Mouse (Mus musculus) myocyte (in vitro differentiated cells): Measurements from ENCODE around the gene Erg. TPM values are rescaled to one million over a fixed set of nuclear protein-coding genes. Genes with fewer than 3 reads are reported as not detected.

Source experiments
- H3K27me3 ChIP-seq: one replicate; pipeline ENCODE4 v1.6.1; 2011; ENCODE audit not compliant: control insufficient read depth, insufficient read depth, insufficient read length
- H3K36me3 ChIP-seq: one replicate; pipeline ENCODE4 v1.6.1; 2011; ENCODE audit not compliant: control insufficient read depth, insufficient read depth
- H3K4me2 ChIP-seq: one replicate; pipeline ENCODE4 v1.6.1; 2011; ENCODE audit warnings: low read depth, control low read depth
- H3K4me3 ChIP-seq: one replicate; pipeline ENCODE4 v1.5.1; 2011; ENCODE audit warnings: mild to moderate bottlenecking, control low read depth, moderate library complexity
- H3K79me2 ChIP-seq: one replicate; pipeline ENCODE4 v1.6.1; 2011; ENCODE audit not compliant: control insufficient read depth, insufficient read depth
- H3ac ChIP-seq: one replicate; pipeline ENCODE4 v1.6.1; 2011; ENCODE audit not compliant: control insufficient read depth, insufficient read length
- CEBPB ChIP-seq: IDR thresholded peaks from 2 replicates; pipeline ENCODE4 v1.6.1; 2011; ENCODE audit warnings: mild to moderate bottlenecking, moderate library complexity; ENCODE audit not compliant: poor library complexity, insufficient read depth, severe bottlenecking
- E2F4 ChIP-seq: IDR thresholded peaks from one replicate; pipeline ENCODE4 v1.6.1; 2011; ENCODE audit warnings: mild to moderate bottlenecking, control low read depth, moderate library complexity; ENCODE audit not compliant: insufficient read depth
- MAX ChIP-seq: IDR thresholded peaks from one replicate; pipeline ENCODE4 v1.6.1; 2011; ENCODE audit warnings: low read depth, mild to moderate bottlenecking, control low read depth
- MYOD1 ChIP-seq, 3 experiments: IDR thresholded peaks; one replicate each; pipeline ENCODE4 v1.6.1; 2011; ENCODE audit warnings: control low read depth in 2 of 3, low read depth in 2 of 3, mild to moderate bottlenecking in 2 of 3, moderate library complexity in 1 of 3; ENCODE audit not compliant: insufficient read length in 2 of 3, control insufficient read depth in 1 of 3
- MYOG ChIP-seq, 3 experiments: IDR thresholded peaks; one replicate each; pipeline ENCODE4 v1.6.1; 2011; ENCODE audit warnings: control low read depth in 2 of 3, low read depth in 2 of 3, mild to moderate bottlenecking in 2 of 3; ENCODE audit not compliant: insufficient read length in 2 of 3, control insufficient read depth in 1 of 3, insufficient read depth in 1 of 3
- POLR2A ChIP-seq: IDR thresholded peaks from one replicate; pipeline ENCODE4 v1.6.1; 2011; ENCODE audit warnings: low read depth, mild to moderate bottlenecking, control low read depth, moderate library complexity; ENCODE audit not compliant: insufficient read length
- POLR2AphosphoS2 ChIP-seq: IDR thresholded peaks from one replicate; pipeline ENCODE4 v1.6.1; 2011; ENCODE audit warnings: low read depth, control low read depth; ENCODE audit not compliant: insufficient read length
- REST ChIP-seq: IDR thresholded peaks from one replicate; pipeline ENCODE4 v1.6.1; 2011; ENCODE audit warnings: mild to moderate bottlenecking, control low read depth, moderate library complexity; ENCODE audit not compliant: insufficient read depth, insufficient read length
- SRF ChIP-seq: IDR thresholded peaks from one replicate; pipeline ENCODE4 v1.6.1; 2011; ENCODE audit warnings: low read depth; ENCODE audit not compliant: control insufficient read depth, insufficient read length
- TCF12 ChIP-seq: IDR thresholded peaks from one replicate; pipeline ENCODE4 v1.6.1; 2011; ENCODE audit warnings: mild to moderate bottlenecking, control low read depth; ENCODE audit not compliant: poor library complexity, insufficient read depth, severe bottlenecking
- TCF3 ChIP-seq: IDR thresholded peaks from one replicate; pipeline ENCODE4 v1.6.1; 2011; ENCODE audit warnings: low read depth, control low read depth; ENCODE audit not compliant: insufficient read length
- USF1 ChIP-seq: IDR thresholded peaks from one replicate; pipeline ENCODE4 v1.6.1; 2011; ENCODE audit warnings: low read depth, mild to moderate bottlenecking, control low read depth, moderate library complexity
- polyA plus RNA-seq: library from polyadenylated mRNA; unstranded; fragments of >200 nt; fragmentation: generic; extraction: Trizol; gene quantifications from one replicate; pipeline ENCODE4 v1.2.1, GENCODE M21; 2012; ENCODE audit warnings: missing spikeins

Erg gene
- polyA plus RNA-seq, 1 experiment: 0.04 TPM

- H3ac ChIP-seq: no peak overlapping the region
- H3K27me3 ChIP-seq: peaks cover 60% of the 10 kb centered on the region
- no peaks in the 10 kb centered on the region for H3K36me3 ChIP-seq
- H3K79me2 ChIP-seq: no peaks in the 10 kb centered on the region
- H3K4me2 ChIP-seq: no peak overlapping the region
- TF ChIP-seq CEBPB (no peak), TCF3 (no peak), MAX (no peak), POLR2AphosphoS2 (no peak), MYOD1 (IDR thresholded peaks at IDR 0.05; ENCODE audit: control insufficient read depth in 1 of 3, insufficient read length in 2 of 3, low read depth in 2 of 3) (no peak), USF1 (no peak)
- H3K4me3 ChIP-seq: no peak overlapping the region
Measured at GRCm38 (mm10) chr16:95457006-95457405, 129.4 kb downstream of the Erg start.

GRCm38 (mm10) chr16:95455896-95456295 lies 130.5 kb downstream of the Erg start:
- no peak overlapping the region for H3K4me3 ChIP-seq

GRCm38 (mm10) chr16:95455461-95455860 lies 130.9 kb downstream of the Erg start:
- Histone ChIP-seq H3K4me2 (no peak overlapping the region), H3K27me3 (peaks cover 55% of the 10 kb centered on the region), H3K79me2 (no peaks in the 10 kb centered on the region), H3K36me3 (no peaks in the 10 kb centered on the region), H3K4me3 (no peak overlapping the region), H3ac (no peak overlapping the region)
- TF ChIP-seq MYOG (IDR thresholded peaks at IDR 0.05; ENCODE audit: control insufficient read depth in 1 of 3, insufficient read depth in 1 of 3, insufficient read length in 2 of 3, low read depth in 2 of 3): no peak
- TF ChIP-seq SRF: no peak
- no peak for TF ChIP-seq TCF12
- no peak for TF ChIP-seq USF1
- no peak for TF ChIP-seq MYOD1 (IDR thresholded peaks at IDR 0.05; ENCODE audit: control insufficient read depth in 1 of 3, insufficient read length in 2 of 3, low read depth in 2 of 3)
- TF ChIP-seq POLR2A: no peak
- no peak for TF ChIP-seq POLR2AphosphoS2
- no peak for TF ChIP-seq TCF3
- no peak for TF ChIP-seq E2F4
- no peak for TF ChIP-seq CEBPB
- no peak for TF ChIP-seq REST
- no peak for TF ChIP-seq MAX

More at GRCm38 (mm10) chr16:95455896-95456295, 130.5 kb downstream of the Erg start:
- Histone ChIP-seq H3K36me3 (no peaks in the 10 kb centered on the region), H3K79me2 (no peaks in the 10 kb centered on the region), H3ac (no peak overlapping the region), H3K4me2 (no peak overlapping the region), H3K27me3 (peaks cover 57% of the 10 kb centered on the region)
- TF ChIP-seq SRF (no peak), MYOD1 (IDR thresholded peaks at IDR 0.05; ENCODE audit: control insufficient read depth in 1 of 3, insufficient read length in 2 of 3, low read depth in 2 of 3) (no peak), POLR2AphosphoS2 (no peak), MAX (no peak), REST (no peak), MYOG (IDR thresholded peaks at IDR 0.05; ENCODE audit: control insufficient read depth in 1 of 3, insufficient read depth in 1 of 3, insufficient read length in 2 of 3, low read depth in 2 of 3) (no peak), CEBPB (no peak), TCF3 (no peak), POLR2A (no peak), TCF12 (no peak), USF1 (no peak), E2F4 (no peak)

GRCm38 (mm10) chr16:95452411-95452810 lies 134.0 kb downstream of the Erg start:
- no peak overlapping the region for H3K4me2 ChIP-seq

GRCm38 (mm10) chr16:95449361-95449725 lies 137.1 kb downstream of the Erg start:
- Histone ChIP-seq H3K36me3 (no peaks in the 10 kb centered on the region), H3K4me3 (no peak overlapping the region), H3K79me2 (no peaks in the 10 kb centered on the region), H3K4me2 (no peak overlapping the region), H3K27me3 (peaks cover 18% of the 10 kb centered on the region), H3ac (no peak overlapping the region)
- TF ChIP-seq USF1 (no peak), SRF (no peak), CEBPB (no peak), REST (no peak), MYOD1 (IDR thresholded peaks at IDR 0.05; ENCODE audit: control insufficient read depth in 1 of 3, insufficient read length in 2 of 3, low read depth in 2 of 3) (no peak), POLR2A (no peak), MYOG (IDR thresholded peaks at IDR 0.05; ENCODE audit: control insufficient read depth in 1 of 3, insufficient read depth in 1 of 3, insufficient read length in 2 of 3, low read depth in 2 of 3) (no peak), POLR2AphosphoS2 (no peak), E2F4 (no peak), MAX (no peak)

More at GRCm38 (mm10) chr16:95452411-95452810, 134.0 kb downstream of the Erg start:
- no peak for TF ChIP-seq SRF
- no peak for TF ChIP-seq USF1
- TF ChIP-seq MYOD1 (IDR thresholded peaks at IDR 0.05; ENCODE audit: control insufficient read depth in 1 of 3, insufficient read length in 2 of 3, low read depth in 2 of 3): no peak
- TF ChIP-seq MYOG (IDR thresholded peaks at IDR 0.05; ENCODE audit: control insufficient read depth in 1 of 3, insufficient read depth in 1 of 3, insufficient read length in 2 of 3, low read depth in 2 of 3): no peak
- no peak for TF ChIP-seq MAX
- no peak for TF ChIP-seq POLR2AphosphoS2
- no peak for TF ChIP-seq TCF3
- no peak for TF ChIP-seq E2F4
- no peaks in the 10 kb centered on the region for H3K36me3 ChIP-seq
- peaks cover 30% of the 10 kb centered on the region for H3K27me3 ChIP-seq
- H3K79me2 ChIP-seq: no peaks in the 10 kb centered on the region
- H3K4me3 ChIP-seq: no peak overlapping the region
- no peak overlapping the region for H3ac ChIP-seq
